Mouse (Mus musculus): ENCODE measurements around the gene Tmem9. TPM values are rescaled to one million over a fixed set of nuclear protein-coding genes. Genes with fewer than 3 reads are reported as not detected.

The Tmem9 gene
- 10 to 100 TPM; 21.4 to 27.0 TPM for polyA plus RNA-seq (2017; shearing (Covaris generic))

DNA sequence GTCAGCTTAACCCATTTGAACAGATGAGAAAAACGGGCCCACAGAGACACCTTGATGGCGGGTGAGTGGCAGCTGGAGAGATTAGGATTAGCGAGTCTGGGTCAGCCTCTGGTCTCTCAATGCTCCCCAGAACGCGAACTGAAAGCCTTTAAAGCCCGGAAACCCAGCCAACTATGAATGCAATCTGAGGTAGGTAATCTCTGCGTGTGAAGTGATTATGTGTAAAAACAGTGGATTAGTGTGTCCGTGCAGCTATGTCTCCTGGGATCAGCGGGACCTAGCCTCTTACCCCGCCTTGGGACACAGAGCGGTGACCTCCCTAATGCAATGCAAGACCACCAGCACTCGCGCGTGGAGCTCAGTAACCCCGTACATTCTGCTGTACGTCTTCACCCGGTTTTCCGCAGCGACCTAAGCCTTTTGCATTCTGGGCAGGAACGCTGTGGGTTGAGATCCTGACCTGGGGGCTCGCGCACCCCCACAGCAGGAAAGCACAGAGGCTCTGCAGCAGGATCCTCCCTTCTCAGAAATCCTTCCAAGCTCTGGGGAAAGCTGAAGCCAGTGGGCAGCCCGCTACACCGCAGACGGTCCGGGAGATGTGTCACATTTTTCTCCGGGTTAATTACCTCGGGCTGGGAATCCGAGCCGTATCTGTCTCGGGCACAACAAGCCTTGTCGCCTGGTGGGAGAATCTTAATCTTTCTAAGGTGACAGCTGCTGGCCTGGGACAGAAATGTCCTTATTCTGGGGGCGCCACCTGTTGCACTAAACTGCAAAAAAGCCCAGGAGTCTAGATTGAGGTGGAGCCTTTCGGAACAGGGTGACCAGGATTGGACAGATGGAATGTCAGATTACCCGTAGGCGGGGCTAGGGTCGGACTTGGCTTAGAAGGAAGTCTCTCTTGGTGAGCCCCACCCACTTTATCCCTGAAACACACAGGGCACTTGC lies at the start of gene Tmem9:
Gene Tmem9 (plus strand): TSS at position 940 of the 948 bp plus-strand sequence.
- ATAC-seq, result no peak

DNA sequence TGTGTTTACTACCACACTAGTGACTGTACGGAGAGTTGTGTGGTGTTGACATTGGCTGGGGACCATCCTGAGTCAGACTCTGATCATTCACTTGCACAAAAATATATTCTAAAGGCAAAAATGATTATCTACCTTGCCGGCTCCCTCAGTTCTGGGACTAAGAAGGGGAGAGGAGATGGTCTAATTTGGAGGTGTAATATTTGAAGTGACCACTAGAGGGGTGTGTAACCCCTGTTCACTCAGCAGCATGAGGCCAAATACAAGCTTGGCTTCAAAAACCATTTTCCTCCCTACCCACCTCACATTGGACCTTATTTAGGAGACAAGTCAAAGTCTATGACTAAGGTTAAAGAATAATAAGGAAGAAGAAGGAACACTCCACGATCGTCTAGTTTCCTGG lies 49.5 kb upstream of the Tmem9 start:
- ATAC-seq, result no peak

DNA sequence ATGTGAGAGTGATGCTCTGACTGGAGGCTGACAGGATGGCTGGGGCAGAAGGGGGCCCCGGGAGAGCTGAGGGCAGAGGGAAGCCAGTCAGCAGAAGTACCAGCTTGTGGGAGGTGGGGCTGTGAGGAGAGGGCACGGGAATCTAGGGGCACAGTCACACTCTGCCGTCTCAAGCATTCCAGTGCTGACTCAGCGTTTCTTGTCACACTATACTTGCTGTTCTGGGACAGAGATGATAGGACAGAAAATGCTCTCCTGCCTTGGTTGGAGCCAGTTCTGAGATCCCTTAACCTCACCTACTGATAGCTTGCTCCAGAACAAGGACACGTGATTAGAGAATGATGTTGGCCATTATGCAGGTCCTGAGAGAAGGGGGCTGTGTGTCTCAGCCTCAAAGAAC lies 44.8 kb upstream of the Tmem9 start:
- no peak for ATAC-seq

DNA sequence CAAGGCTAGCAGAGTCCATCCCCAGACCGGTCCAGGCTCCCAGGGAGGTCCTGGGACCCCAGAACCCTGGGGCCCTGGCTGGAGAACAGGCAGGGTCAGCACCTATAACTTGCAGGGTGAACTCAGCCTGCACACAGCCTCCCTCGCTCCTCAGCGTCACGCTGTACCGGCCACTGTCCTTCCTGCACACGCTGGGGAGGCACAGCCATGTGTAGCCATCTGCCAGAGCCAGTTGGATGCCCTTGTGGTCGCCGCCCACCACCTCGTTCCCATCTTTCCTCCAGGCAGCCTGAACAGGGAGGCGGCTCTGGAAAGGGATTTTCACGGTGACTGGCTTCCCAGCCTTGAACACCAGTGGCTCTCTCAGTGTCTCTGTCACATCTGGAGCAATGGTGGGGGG lies 43.4 kb upstream of the Tmem9 start:
- no peak for ATAC-seq

DNA sequence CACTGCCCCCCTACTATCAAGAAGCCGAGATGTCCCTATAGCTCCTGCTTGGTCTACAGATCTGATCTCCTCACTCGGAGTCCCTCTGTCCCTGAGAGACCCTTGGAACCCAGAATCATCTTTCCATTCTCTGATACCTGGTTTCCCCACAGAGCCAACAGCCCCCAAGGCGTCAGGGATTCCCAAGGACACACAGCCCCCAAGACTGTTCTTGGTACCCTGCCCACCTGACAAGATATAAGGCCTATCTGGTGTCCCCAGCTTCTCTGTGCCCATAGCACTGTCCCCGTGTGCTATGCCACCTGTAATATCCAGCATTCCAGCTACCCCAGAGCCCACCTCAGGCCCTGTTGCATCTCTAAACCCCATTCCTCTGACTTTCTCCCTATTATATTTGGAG lies 40.2 kb upstream of the Tmem9 start:
- no peak for ATAC-seq

DNA sequence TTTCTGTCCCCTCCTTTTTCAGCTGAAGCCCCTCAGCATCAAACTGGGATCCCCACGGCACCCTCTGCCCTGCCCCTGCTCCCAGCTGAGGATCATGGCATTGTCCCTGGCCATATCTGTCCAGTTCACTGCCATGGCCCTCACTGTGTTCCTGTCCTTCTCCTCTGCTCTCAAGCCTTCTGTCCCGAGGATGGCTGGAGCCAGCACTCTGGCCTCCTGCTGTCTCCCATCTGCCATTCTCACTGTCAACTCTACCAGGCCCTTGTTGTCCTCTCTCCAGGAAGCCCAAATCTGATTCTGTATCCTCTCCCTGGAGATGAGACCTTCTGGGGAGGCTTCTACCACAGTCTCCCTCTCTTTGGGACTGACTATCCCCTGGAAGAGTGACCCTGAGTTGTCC lies 37.5 kb upstream of the Tmem9 start:
- no peak for ATAC-seq

DNA sequence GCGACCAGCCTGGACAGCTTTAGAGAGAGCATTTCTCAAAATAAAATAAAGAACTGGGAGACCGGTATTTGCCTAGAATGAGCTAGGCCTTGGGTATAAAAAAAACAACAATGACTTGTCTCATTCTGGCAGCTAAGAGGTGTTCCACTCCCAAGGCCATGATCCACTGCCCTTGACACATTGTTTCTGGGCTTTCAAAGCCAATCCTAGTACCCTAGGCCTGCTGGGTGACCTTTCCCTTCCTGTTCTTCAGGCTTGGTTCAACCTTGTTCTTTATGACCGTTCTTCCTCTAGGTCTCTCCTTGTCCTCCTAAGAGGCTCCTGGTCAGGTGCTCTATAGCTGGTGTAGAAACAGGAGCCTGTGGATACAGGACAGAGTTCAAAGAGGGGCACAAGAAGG lies 35.4 kb upstream of the Tmem9 start:
- no peak for ATAC-seq

DNA sequence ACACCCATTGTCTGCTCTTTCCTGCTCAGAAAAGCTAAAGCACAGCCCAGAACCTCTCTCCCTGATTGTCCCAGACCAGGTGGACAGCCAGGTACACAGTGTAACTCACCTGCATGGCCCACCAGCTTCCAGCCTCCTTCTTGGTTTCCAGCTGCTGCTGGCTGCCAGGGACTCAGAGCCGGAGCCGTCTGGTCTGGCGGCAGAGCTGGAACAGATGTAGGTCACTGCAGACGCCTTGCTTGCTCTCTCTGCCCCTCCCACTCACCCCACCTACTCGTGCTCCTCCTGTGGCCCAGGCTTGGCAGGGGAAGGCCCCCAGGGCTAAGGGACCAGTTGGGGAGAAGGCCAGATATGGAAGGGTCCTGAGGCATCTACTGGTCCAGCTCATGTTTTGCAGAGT lies 23.8 kb upstream of the Tmem9 start:
- no peak for ATAC-seq

DNA sequence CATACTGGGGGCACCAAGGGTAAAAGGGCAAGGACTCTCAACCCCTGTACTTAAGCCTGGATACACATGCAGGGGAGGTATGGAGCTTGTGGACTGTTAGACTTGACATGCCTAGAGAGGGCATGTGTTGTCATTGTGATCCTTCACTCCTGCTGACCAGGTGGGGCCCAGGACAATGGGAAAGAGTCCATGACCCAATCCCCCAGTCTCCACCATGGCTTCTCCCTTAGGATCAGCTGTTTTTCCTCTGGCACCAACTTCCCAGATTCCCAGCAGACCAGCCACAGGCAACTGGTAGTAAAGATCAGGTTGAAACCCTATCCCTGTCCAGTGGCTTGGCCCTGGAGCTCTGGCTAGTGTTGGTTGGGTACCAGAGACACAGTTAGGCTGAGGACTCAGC lies 18.1 kb upstream of the Tmem9 start:
- no peak for ATAC-seq

DNA sequence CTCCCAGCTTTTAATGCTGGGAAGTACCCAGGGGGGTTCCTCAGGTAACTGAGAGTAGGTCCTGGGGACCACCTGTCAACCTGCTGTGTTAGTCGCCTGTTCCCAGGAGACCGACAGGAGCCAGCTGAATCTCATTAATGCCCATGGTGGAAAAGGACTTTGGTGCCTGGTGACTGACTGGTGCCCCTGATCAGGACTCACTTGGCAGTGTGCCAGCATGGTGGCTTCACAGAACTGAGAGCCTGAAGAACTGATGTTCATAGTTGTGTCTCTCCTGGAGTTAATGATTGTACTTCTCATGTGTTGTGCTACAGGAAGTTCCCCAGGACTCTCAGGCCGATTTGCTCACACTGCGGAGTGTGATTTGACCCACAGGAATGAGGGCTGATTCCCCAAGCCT lies 14.5 kb upstream of the Tmem9 start:
- no peak for ATAC-seq

DNA sequence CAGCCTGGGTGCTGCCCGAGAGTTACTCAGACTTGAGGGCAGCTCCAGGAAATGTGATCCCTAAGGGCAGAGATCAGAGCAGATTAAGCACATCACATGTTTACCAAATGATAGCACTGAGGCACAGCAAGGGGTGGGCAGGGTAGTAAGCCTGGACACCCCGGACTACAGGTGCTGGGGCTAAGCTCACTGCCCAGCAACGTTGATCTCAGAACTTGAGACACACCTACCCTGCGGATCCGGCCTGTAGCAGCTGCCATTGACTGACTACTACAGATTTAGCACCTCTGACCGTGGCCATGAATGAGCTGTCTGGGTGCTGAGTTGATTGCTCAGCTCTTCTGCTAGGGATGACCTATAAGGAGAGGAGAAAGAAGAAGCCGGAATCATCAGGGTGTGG lies 10.4 kb upstream of the Tmem9 start:
- no peak for ATAC-seq

DNA sequence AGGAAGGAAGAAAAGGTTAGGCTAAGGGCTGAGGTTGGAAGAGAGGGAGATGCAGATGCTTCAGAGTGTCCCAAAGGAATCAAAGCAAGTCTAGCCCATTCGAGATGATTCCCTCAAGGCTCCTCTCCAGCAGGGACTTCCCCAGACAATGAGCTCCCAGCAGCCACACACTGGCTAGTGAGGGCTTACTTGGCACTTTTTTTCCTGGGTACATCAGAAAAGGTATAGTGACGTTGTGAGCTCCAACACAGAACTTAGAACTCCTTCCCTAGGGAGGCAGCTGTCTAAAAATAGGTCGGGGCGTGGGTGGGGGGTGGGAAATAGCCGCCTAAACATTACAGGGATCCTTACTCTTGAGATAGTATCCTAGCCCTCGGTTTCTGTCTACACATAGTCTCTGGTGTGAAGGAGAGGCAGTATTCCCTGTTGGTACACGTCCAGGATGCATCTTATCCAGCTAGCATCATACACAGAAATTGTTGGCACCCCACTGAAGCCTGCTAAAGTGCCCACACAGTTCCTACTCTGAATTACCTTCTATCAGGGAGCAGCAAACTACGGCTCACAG lies 8.1 kb upstream of the Tmem9 start:
- ATAC-seq, result no peak

DNA sequence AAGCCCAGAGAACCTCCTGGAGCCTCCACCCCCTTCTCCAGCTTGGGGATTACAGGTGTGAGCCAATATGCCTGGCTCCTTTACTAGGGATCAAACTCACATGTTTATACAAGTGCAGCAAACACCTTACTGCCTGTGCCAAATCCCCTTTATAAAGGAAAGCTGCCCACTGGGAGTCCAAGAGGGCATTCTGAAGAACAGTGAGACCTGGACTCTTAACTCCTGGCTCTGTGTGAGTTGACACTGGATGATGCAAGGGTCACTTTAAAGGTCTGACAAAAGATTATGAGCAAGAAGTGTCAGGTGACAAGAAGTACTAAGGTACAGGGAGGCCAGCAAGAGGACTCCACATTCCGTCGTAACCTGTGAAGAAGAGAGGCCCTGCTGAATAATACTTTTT lies 6.5 kb upstream of the Tmem9 start:
- ATAC-seq, result no peak

DNA sequence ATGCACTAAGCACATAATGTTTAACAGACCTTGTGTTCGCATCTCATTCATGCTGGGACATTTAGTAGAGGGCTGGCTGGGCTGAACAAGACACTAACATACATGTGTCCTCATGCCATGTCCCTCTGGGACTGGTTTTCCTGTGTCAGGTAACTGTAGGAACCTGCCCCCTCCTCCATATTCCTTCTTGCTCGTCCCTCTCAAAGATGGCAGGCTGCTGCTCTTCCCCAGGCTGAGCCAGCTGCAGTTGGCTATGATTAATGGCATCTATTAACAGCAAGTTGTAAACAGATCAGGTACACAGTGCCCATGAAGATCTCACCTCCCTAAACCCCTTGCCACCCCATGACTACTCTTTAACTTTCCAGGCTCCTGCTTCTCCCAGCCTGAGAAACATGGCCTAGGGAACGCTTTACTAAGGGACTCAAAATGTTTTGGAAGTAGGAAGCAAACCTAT lies 1.6 kb upstream of the Tmem9 start, which contains the start of gene Igfn1:
Gene Igfn1 (minus strand): TSS at position 51 of the 457 bp plus-strand sequence.
- no peak for ATAC-seq

DNA sequence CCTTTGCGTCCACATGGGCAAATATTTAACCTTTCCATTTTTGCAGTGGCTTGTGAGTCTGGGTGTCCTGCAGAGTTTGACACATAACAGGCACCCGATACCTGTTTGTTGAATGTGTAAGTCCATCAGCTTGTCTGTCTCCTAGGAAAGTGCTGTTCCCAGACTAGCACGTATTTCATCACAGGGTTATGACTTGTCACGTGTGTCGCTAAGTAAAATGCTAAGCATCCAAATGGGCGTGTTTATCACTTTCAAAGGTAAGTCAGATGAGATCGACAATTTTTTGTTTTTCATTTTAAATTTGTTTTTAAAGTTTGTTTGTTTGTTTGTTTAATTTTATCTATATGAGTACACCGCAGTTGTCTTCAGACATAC lies 196 bp downstream of the Tmem9 start:
- no peak for ATAC-seq

DNA sequence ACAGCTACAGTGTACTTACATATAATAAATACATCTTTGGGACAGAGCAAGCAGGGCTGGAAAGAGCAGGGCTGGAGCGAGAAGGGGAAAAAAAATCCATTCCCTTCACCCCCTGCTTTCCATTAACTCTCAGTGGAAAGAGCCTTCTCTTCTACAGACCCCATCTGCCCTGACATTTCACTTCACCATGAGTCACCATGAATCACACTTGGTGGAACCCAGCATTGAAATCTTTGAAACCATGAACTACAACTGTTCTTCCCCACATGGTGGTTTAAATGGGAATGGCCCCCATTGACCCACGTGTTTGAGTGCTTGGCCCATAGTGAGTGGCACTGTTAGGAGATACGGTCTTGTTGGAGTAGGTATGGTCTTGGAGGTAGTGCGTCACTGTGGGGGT lies 2.3 kb downstream of the Tmem9 start:
- no peak for ATAC-seq

DNA sequence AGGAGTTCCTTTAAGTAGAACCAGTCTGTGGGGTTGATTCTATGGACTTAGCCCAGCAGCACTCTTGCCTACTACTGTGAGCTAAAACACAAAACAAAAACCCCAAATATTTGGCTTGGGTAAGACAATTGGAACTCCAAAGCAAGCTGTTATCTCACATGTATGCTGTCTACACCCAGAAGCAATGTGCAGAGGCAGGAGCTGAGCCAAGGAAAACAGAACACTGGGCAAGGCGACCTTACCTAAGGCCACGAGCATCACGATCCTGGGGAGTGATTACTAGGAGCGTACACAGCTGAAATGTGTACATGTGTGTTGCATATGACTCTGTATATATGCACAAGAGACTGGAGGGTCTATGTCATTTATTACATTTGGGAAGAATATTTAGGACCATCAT lies 5.6 kb downstream of the Tmem9 start:
- ATAC-seq, result no peak

DNA sequence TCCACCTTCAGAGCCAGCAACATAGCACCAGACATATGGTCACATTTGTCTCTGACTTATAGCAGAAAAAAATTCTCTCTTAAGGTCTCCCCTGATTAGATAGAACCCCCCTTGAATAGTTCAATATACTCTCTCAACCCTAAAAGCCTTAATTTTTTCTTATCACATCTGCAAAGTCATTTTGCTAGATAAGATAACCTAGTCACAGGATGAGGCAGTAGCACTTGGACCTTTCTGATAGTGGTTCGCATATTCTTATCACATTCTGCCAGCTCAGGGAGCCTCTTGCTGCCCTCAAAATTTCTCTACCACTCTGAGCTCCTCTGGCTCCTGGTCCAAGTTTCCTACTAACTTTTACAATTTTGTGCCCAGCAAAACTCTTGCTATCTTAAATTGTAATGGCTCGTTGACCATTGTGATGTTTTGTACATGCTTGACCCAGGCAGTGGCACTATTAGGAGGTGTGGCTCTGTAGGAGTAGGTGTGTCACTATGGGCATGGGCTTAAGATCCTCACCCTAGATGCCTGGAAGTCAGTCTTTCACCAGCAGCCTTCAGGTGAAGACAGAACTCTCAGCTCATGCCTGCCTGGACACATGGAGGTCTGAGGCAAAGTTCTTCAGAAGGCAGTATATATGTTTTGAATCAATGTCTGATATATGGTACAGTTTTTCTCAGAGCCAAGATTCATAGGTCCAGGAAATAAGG lies 7.0 kb downstream of the Tmem9 start:
- no peak for ATAC-seq

DNA sequence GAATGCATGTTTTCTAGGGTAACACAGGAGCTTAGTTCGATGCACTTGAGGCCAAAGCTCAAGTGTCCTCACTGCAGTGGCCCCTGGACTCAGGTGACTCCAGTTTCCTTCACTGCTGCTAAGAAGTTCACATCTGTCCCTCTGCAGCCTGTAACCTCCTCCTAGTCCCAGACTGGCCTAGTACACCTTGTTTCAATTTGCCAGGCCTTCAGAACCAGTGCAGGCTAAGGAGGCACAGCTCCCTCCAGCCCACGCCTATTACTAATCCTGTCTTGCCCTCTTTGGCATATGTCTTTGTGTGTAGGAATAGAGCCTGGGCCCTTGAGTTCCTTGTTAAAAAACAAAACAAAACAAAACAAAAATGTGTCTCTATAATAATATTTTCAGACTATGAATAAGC lies 9.4 kb downstream of the Tmem9 start:
- ATAC-seq, result peak; percentile 1

DNA sequence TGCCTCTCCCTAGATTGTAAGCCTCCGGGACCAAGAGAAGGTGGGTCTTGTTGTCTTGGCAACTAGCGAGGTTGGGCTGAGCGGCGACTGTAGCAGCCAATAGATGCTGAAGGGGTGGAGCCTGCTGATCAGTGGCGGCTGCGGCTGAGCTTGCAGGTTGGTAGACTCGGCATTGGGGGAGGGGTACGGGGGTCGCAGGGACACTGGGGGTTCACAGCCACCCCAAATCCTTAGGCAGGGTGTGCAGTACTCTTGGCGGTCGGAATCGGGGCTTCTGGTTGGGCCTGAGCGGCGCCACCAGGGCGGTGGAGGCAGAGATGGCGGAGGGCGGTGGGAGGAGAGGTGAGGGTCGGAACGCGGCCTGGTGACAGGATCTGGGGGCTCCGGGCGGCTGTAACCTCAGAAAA lies 10.0 kb downstream of the Tmem9 start:
- ATAC-seq, result peak; percentile 98

DNA sequence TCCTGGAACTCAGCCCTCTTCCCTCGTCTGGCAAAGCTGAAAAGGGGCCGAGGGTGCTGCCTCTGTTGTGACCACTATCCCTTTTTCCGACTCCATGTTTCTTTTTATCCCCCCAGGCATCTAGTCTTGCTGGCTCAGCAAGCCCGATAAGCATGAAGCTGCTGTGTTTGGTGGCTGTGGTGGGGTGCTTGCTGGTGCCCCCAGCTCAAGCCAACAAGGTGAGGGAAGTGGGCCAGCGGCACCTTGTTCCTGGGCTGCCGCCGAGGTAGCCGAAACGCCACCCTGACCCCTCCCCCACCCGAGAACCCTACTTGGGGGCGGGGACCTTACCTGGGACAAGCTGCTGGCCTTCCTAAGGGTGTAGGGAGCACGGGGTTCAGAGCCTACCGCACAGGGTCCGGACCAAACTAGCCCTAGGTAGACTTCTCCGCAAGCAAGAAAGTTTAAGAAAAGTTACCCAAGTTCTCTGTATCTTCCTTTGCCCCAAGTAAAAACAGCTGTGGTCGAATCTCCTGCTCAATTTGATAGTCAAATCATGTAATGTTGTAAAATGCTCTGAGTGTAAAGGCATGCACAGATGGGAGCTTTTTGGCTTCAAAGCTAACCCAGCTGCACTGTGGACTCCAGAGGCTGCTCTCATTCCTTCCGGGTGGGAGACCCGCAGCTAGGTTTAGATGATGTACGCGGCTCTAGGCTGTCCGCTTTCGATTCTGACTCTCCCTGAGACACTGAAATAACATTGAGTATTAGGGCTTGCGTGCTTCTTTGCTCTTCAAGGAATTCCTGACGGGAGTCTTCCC lies 10.6 kb downstream of the Tmem9 start:
- ATAC-seq, result peak; percentile 3

DNA sequence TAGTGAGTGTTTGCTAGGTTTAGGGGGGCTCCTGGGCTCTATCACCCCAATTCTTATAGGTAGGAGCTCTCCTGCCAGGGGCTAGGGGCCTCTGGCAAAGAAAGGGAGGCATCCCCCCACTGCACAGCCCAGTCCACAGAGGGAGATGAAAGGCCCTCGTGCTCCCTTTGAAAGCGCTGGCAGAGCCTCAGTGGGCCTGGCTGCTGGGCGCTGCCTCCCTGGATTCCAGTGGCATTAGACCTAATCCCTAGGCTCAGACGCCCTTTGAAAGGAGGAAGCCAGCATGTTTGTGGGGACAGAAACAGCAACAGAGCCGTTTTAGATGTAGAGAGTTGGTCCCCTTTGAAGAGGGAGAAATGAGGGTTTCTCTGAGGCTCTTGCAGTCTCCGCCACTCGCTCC lies 22.3 kb downstream of the Tmem9 start:
- ATAC-seq, result no peak

DNA sequence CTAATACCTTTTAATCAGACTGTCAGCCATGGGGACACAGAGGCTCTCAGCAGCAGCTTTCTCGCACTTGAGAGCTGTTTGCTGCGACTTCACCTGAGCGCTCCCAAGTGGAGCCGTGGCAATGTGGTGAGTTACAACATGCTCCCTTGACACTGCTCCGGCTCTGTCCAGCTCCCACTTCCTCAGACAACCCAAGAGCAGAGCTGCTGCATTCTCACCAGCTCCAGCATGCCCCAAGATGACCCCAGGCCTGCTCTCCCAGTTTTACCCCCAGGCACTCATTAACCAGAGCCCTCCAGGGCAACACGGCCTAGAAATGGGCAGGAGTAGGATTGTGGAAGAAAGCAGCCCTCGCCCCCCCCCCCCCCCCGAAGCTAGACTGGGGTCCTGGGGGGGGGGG lies 23.7 kb downstream of the Tmem9 start:
- no peak for ATAC-seq

Data from activated CD4-positive, CD25-positive, alpha-beta regulatory T cell, adult 4 months (primary cell).